Mouse (Mus musculus) stomach, postnatal 0 days (tissue): ENCODE measurements at regions not wholly inside any gene's neighbourhood (a gene's known extent, or its start where the extent isn't known, plus 50 kb on each side); places are given as distances from the start of the nearest gene placed in this dataset.

Experiments
- CTCF ChIP-seq: IDR thresholded peaks from 2 replicates; pipeline ENCODE4 v1.5.1; 2016; ENCODE audit warnings: antibody characterized with exemption, low read depth, mild to moderate bottlenecking, moderate library complexity
- EP300 ChIP-seq: optimal IDR thresholded peaks from 2 replicates; pipeline ENCODE3; 2016; ENCODE audit warnings: antibody characterized with exemption

- TF ChIP-seq CTCF: no peak
- no peak for TF ChIP-seq EP300
Measured at GRCm38 (mm10) chr10:17332986-17333385, 390.0 kb upstream of the Cited2 start.
